Mouse (Mus musculus) myocyte (in vitro differentiated cells): ENCODE results near the gene Camkmt. TPM values are rescaled to one million over a fixed set of nuclear protein-coding genes. Genes with fewer than 3 reads are reported as not detected.

ENCODE experiments used
- H3K27me3 ChIP-seq: one replicate; pipeline ENCODE4 v1.6.1; 2011; ENCODE audit not compliant: control insufficient read depth, insufficient read depth, insufficient read length
- H3K36me3 ChIP-seq: one replicate; pipeline ENCODE4 v1.6.1; 2011; ENCODE audit not compliant: control insufficient read depth, insufficient read depth
- H3K4me2 ChIP-seq: one replicate; pipeline ENCODE4 v1.6.1; 2011; ENCODE audit warnings: low read depth, control low read depth
- H3K4me3 ChIP-seq: one replicate; pipeline ENCODE4 v1.5.1; 2011; ENCODE audit warnings: mild to moderate bottlenecking, control low read depth, moderate library complexity
- H3K79me2 ChIP-seq: one replicate; pipeline ENCODE4 v1.6.1; 2011; ENCODE audit not compliant: control insufficient read depth, insufficient read depth
- H3ac ChIP-seq: one replicate; pipeline ENCODE4 v1.6.1; 2011; ENCODE audit not compliant: control insufficient read depth, insufficient read length
- CEBPB ChIP-seq: IDR thresholded peaks from 2 replicates; pipeline ENCODE4 v1.6.1; 2011; ENCODE audit warnings: mild to moderate bottlenecking, moderate library complexity; ENCODE audit not compliant: poor library complexity, insufficient read depth, severe bottlenecking
- E2F4 ChIP-seq: IDR thresholded peaks from one replicate; pipeline ENCODE4 v1.6.1; 2011; ENCODE audit warnings: mild to moderate bottlenecking, control low read depth, moderate library complexity; ENCODE audit not compliant: insufficient read depth
- MAX ChIP-seq: IDR thresholded peaks from one replicate; pipeline ENCODE4 v1.6.1; 2011; ENCODE audit warnings: low read depth, mild to moderate bottlenecking, control low read depth
- MYOD1 ChIP-seq, 3 experiments: IDR thresholded peaks; one replicate each; pipeline ENCODE4 v1.6.1; 2011; ENCODE audit warnings: control low read depth in 2 of 3, low read depth in 2 of 3, mild to moderate bottlenecking in 2 of 3, moderate library complexity in 1 of 3; ENCODE audit not compliant: insufficient read length in 2 of 3, control insufficient read depth in 1 of 3
- MYOG ChIP-seq, 3 experiments: IDR thresholded peaks; one replicate each; pipeline ENCODE4 v1.6.1; 2011; ENCODE audit warnings: control low read depth in 2 of 3, low read depth in 2 of 3, mild to moderate bottlenecking in 2 of 3; ENCODE audit not compliant: insufficient read length in 2 of 3, control insufficient read depth in 1 of 3, insufficient read depth in 1 of 3
- POLR2A ChIP-seq: IDR thresholded peaks from one replicate; pipeline ENCODE4 v1.6.1; 2011; ENCODE audit warnings: low read depth, mild to moderate bottlenecking, control low read depth, moderate library complexity; ENCODE audit not compliant: insufficient read length
- POLR2AphosphoS2 ChIP-seq: IDR thresholded peaks from one replicate; pipeline ENCODE4 v1.6.1; 2011; ENCODE audit warnings: low read depth, control low read depth; ENCODE audit not compliant: insufficient read length
- REST ChIP-seq: IDR thresholded peaks from one replicate; pipeline ENCODE4 v1.6.1; 2011; ENCODE audit warnings: mild to moderate bottlenecking, control low read depth, moderate library complexity; ENCODE audit not compliant: insufficient read depth, insufficient read length
- SRF ChIP-seq: IDR thresholded peaks from one replicate; pipeline ENCODE4 v1.6.1; 2011; ENCODE audit warnings: low read depth; ENCODE audit not compliant: control insufficient read depth, insufficient read length
- TCF12 ChIP-seq: IDR thresholded peaks from one replicate; pipeline ENCODE4 v1.6.1; 2011; ENCODE audit warnings: mild to moderate bottlenecking, control low read depth; ENCODE audit not compliant: poor library complexity, insufficient read depth, severe bottlenecking
- TCF3 ChIP-seq: IDR thresholded peaks from one replicate; pipeline ENCODE4 v1.6.1; 2011; ENCODE audit warnings: low read depth, control low read depth; ENCODE audit not compliant: insufficient read length
- USF1 ChIP-seq: IDR thresholded peaks from one replicate; pipeline ENCODE4 v1.6.1; 2011; ENCODE audit warnings: low read depth, mild to moderate bottlenecking, control low read depth, moderate library complexity
- polyA plus RNA-seq: library from polyadenylated mRNA; unstranded; fragments of >200 nt; fragmentation: generic; extraction: Trizol; gene quantifications from one replicate; pipeline ENCODE4 v1.2.1, GENCODE M21; 2012; ENCODE audit warnings: missing spikeins

Camkmt gene
- polyA plus RNA-seq, 1 experiment: 1.4 TPM

DNA sequence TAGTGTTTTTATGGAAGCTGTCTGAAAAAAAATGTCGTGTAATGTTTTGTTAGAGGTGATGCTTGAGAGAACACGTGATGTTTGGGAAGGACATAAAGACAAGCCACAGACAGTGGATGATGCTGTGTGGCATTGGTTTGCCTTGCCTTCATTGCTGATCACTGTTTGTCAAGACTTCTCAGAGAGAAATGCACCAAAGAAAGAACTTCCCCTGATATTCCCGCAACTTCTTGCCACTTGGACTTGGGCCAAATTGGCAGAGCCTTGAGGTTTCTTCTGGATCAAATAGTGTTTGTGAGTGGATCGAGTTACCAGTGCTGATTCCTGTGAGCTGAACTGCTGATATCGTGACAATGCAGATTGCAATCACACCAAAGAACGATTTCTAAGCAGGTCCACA is 405.5 kb downstream of the Camkmt start:
- H3ac ChIP-seq: no peak overlapping the region
- no peaks in the 10 kb centered on the region for H3K36me3 ChIP-seq
- no peaks in the 10 kb centered on the region for H3K79me2 ChIP-seq
- H3K4me3 ChIP-seq: no peak overlapping the region
- no peak overlapping the region for H3K4me2 ChIP-seq
- TF ChIP-seq MAX: no peak
- TF ChIP-seq MYOG (IDR thresholded peaks at IDR 0.05; ENCODE audit: control insufficient read depth in 1 of 3, insufficient read depth in 1 of 3, insufficient read length in 2 of 3, low read depth in 2 of 3): no peak
- TF ChIP-seq USF1: no peak
- no peak for TF ChIP-seq E2F4
- no peak for TF ChIP-seq CEBPB
- no peaks in the 10 kb centered on the region for H3K27me3 ChIP-seq

DNA sequence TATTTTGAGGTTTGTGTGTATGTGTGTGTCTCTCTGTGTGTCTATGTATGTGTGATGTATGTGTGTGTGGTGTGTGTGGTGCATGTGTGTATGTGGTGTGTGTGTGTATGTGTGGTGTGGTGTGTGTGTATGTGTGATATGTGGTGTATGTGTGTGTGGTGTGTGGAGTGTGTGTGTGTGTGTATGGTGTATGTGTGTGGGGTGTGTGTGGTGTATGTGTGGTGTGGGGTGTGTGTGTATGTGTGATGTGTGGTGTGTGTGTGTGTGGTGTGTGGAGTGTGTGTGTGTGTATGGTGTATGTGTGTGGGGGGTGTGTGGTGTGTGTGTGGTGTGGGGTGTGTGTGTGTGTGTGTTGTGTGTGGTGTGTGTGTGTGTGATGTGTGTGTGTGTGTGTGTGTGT is 414.5 kb downstream of the Camkmt start:
- Histone ChIP-seq H3K4me2 (no peak overlapping the region), H3K4me3 (no peak overlapping the region), H3K36me3 (no peaks in the 10 kb centered on the region), H3ac (no peak overlapping the region), H3K27me3 (no peaks in the 10 kb centered on the region), H3K79me2 (no peaks in the 10 kb centered on the region)
- TF ChIP-seq MYOD1 (IDR thresholded peaks at IDR 0.05; ENCODE audit: control insufficient read depth in 1 of 3, insufficient read length in 2 of 3, low read depth in 2 of 3): no peak
- TF ChIP-seq CEBPB: no peak

DNA sequence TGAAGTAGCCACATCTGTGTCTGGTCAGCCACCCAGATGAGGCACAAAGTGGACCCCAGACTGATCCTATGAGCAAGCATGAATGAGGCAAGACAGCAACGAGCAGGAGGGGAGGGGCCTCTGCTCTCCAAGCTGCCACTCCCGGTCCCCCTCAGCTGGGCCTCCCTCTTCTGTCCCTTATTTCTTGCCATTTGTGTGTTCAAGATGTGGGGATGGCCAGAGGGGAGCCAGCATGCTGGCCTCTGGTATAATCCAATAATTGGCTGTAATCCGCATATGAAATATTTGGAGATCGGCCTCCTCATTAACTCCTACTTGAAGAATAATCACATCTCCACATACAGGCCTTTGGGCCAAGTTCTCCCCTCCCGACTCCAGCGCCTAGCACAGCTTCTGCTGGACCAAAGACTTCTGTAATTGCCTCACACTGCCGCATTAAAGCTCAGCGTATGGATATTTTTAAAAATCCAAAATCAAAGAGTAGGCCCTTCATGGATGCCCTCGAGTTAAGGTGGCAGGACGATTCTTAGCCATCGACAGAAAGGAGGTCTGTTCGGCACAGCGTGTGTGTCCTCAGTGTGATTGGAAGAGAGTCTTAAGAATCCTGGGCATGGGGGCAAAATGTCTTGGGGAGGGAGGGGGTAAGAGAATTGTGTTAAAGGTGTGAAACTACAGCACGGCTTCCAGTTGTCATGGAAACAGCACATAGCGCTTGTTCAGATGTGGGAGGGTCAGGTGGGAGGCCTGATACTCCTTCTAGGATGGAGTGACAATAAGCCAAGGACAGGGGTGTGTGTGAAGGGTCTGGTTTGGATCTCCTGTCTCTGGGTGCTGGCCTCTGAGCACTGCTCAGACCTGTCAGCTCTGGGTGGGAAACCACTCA is 416.1 kb downstream of the Camkmt start:
- Histone ChIP-seq H3K4me2 (no peak overlapping the region), H3K79me2 (no peaks in the 10 kb centered on the region), H3ac (no peak overlapping the region), H3K27me3 (no peaks in the 10 kb centered on the region), H3K4me3 (no peak overlapping the region), H3K36me3 (no peaks in the 10 kb centered on the region)
- TF ChIP-seq E2F4: no peak
- TF ChIP-seq MAX: no peak
- no peak for TF ChIP-seq TCF3
- no peak for TF ChIP-seq TCF12
- TF ChIP-seq USF1: no peak
- no peak for TF ChIP-seq POLR2AphosphoS2
- TF ChIP-seq MYOD1 (IDR thresholded peaks at IDR 0.05; ENCODE audit: control insufficient read depth in 1 of 3, insufficient read length in 2 of 3, low read depth in 2 of 3): no peak
- TF ChIP-seq SRF: no peak
- TF ChIP-seq MYOG (IDR thresholded peaks at IDR 0.05; ENCODE audit: control insufficient read depth in 1 of 3, insufficient read depth in 1 of 3, insufficient read length in 2 of 3, low read depth in 2 of 3): no peak
- TF ChIP-seq REST: no peak

DNA sequence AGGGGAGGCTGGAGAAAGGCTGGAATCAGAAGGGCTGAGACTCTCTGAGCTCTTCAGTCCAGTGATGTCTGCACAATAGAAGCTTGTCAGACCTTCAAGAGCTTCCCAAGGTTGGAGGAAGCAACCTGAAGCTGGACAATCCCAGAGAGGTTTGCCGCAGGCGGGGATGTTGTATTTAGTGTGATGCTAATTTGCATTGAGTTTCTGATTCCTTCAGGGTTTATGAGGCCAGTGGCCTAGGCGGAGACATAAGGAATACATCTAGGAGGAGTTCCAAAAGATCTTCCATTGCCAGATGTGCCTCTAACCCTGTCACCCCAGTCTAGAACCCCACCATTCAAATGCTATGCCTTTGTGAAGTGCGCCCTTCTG is 416.7 kb downstream of the Camkmt start:
- H3K27me3 ChIP-seq: no peaks in the 10 kb centered on the region
- no peak overlapping the region for H3K4me2 ChIP-seq
- H3ac ChIP-seq: no peak overlapping the region
- no peak overlapping the region for H3K4me3 ChIP-seq
- no peaks in the 10 kb centered on the region for H3K36me3 ChIP-seq
- TF ChIP-seq POLR2AphosphoS2 (no peak), TCF3 (no peak), USF1 (no peak), MAX (no peak), POLR2A (no peak), TCF12 (no peak), REST (no peak), E2F4 (no peak), CEBPB (no peak), MYOD1 (IDR thresholded peaks at IDR 0.05; ENCODE audit: control insufficient read depth in 1 of 3, insufficient read length in 2 of 3, low read depth in 2 of 3) (no peak), MYOG (IDR thresholded peaks at IDR 0.05; ENCODE audit: control insufficient read depth in 1 of 3, insufficient read depth in 1 of 3, insufficient read length in 2 of 3, low read depth in 2 of 3) (no peak), SRF (no peak)
- H3K79me2 ChIP-seq: no peaks in the 10 kb centered on the region

Other genes with a start within 250 kb of the Camkmt start
- gene Ppm1b, start 133.8 kb upstream of the Camkmt start, polyA plus RNA-seq: 50.1 TPM
- gene Slc3a1, start 62.2 kb upstream of the Camkmt start, polyA plus RNA-seq: 0.02 TPM
- 39.2 TPM for gene Prepl, start 311 bp upstream of the Camkmt start, polyA plus RNA-seq